Mouse (Mus musculus) stomach, embryonic 15.5 days (tissue): ENCODE measurements around the gene Nsun5. TPM values are rescaled to one million over a fixed set of nuclear protein-coding genes. Genes with fewer than 3 reads are reported as not detected.

ENCODE experiments used
- ATAC-seq: fragments of 200-750 bp; cut with Nextera tagmentation; 2 replicates; pipeline ENCODE4 v1.8.0; 2017; ENCODE audit warnings: low read depth, moderate number of reproducible peaks, moderate TSS enrichment; ENCODE audit not compliant: insufficient read depth, low FRiP score
- H3K27ac ChIP-seq: fragments of 300-500 bp; sonication (generic); 2 replicates; pipeline ENCODE4 v1.5.1; 2015; ENCODE audit warnings: mild to moderate bottlenecking, inconsistent platforms
- H3K27me3 ChIP-seq: fragments of 300-500 bp; sonication (generic); replicated peaks from 2 replicates; pipeline ENCODE4 v1.6.1; 2015; ENCODE audit warnings: inconsistent platforms
- H3K36me3 ChIP-seq: fragments of 300-500 bp; sonication (generic); 2 replicates; pipeline ENCODE4 v1.6.1; 2015; ENCODE audit warnings: inconsistent platforms
- H3K4me1 ChIP-seq: fragments of 300-500 bp; sonication (generic); 2 replicates; pipeline ENCODE4 v1.6.1; 2015; ENCODE audit warnings: inconsistent platforms
- H3K4me2 ChIP-seq: fragments of 300-500 bp; sonication (generic); 2 replicates; pipeline ENCODE4 v1.6.1; 2015; ENCODE audit warnings: mild to moderate bottlenecking, inconsistent platforms
- H3K4me3 ChIP-seq: fragments of 300-500 bp; sonication (generic); replicated peaks from 2 replicates; pipeline ENCODE4 v1.5.1; 2015; ENCODE audit warnings: inconsistent platforms
- H3K9ac ChIP-seq: fragments of 300-500 bp; sonication (generic); 2 replicates; pipeline ENCODE4 v1.6.1; 2015; ENCODE audit warnings: inconsistent platforms
- H3K9me3 ChIP-seq: fragments of 300-500 bp; sonication (generic); 2 replicates; pipeline ENCODE4 v1.6.1; 2016; ENCODE audit warnings: inconsistent platforms
- WGBS: fragments of 180-500 bp; shearing (Covaris S2); methylation state at CpG from one replicate; pipeline ENCODE4 v1.1.7; 2015; 5-methylcytosine and 5-hydroxymethylcytosine counted together
- microRNA-seq: library from miRNA; unstranded; fragments of <30 nt; microRNA quantifications from one replicate; pipeline ENCODE4, GENCODE M21; 2016
- polyA plus RNA-seq: library from polyadenylated mRNA; unstranded; fragments of >200 nt; fragmentation: Nextera tagmentation; extraction: Ambion mirVana; gene quantifications from 2 replicates; pipeline ENCODE4 v1.2.1, GENCODE M21; 2015

Gene Nsun5
- polyA plus RNA-seq, 1 experiment from 2014 or later: 29.0 TPM

DNA sequence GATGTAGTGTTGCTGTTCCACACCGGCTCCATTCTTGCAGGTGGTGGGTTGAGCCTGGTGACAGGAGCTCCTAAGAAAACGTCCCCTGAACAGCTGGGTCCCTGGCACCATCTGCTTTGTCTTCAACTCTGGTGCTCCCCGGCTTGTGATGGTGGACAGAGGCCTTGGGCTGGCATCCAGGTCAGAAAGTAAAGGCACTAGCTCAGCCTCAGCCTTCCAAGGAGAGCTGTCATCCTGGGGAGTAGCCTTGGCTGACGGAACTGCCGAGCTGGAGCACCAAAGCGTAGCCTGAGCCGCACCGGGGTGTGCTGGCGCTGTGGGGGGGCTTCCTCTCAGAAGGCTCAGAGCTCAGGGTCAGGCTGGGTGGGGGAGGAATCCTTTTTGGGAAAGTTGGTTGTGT is 40.5 kb downstream of the Nsun5 start:
- H3K9me3 ChIP-seq: no peaks in the 10 kb centered on the region
- H3K36me3 ChIP-seq: peaks cover 11% of the 10 kb centered on the region
- no peak overlapping the region for H3K4me2 ChIP-seq
- WGBS: 87% methylated on average over 9 of the region's 9 CpGs
- H3K9ac ChIP-seq: no peak overlapping the region
- no peak overlapping the region for H3K4me3 ChIP-seq
- no peak overlapping the region for H3K27ac ChIP-seq
- H3K27me3 ChIP-seq: no peaks in the 10 kb centered on the region
- H3K4me1 ChIP-seq: no peaks in the 10 kb centered on the region
- no peak for ATAC-seq

Small RNA genes lying within 50 kb of the gene (microRNA-seq; reads per million reads assigned to microRNA genes)
- 0.77 reads per million for gene Mir7033

Other genes with a start within 250 kb of the Nsun5 start
- 20.9 and 27.0 TPM in 2 replicates for gene Tbl2, start 220.3 kb upstream of the Nsun5 start, polyA plus RNA-seq
- 48.4 and 56.0 TPM in 2 replicates for gene Bcl7b, start 201.7 kb upstream of the Nsun5 start, polyA plus RNA-seq
- gene Baz1b, start 182.7 kb upstream of the Nsun5 start, polyA plus RNA-seq: 37.3 and 40.1 TPM in 2 replicates
- gene Fzd9, start 118.7 kb upstream of the Nsun5 start, polyA plus RNA-seq: 0.90 and 1.4 TPM in 2 replicates
- 0.41 and 0.83 TPM in 2 replicates for gene Fkbp6, start 19.9 kb upstream of the Nsun5 start, polyA plus RNA-seq
- gene Trim50, start 16.7 kb upstream of the Nsun5 start, polyA plus RNA-seq: 0.37 and 0.83 TPM in 2 replicates
- 11.2 and 11.4 TPM in 2 replicates for gene Pom121, start 24.6 kb downstream of the Nsun5 start, polyA plus RNA-seq
- 23.3 and 23.8 TPM in 2 replicates for gene Hip1, start 175.2 kb downstream of the Nsun5 start, polyA plus RNA-seq
- gene Ccl26, start 193.6 kb downstream of the Nsun5 start, polyA plus RNA-seq: not detected in 2 replicates
- gene Ccl24, start 203.1 kb downstream of the Nsun5 start, polyA plus RNA-seq: 6.7 and 9.5 TPM in 2 replicates